Mouse (Mus musculus): ENCODE measurements around the gene Ighmbp2. TPM values are rescaled to one million over a fixed set of nuclear protein-coding genes. Genes with fewer than 3 reads are reported as not detected.

Gene Ighmbp2
- polyA plus RNA-seq (2012; rRNA removed), result 9.1 and 10.8 TPM in 2 replicates

DNA sequence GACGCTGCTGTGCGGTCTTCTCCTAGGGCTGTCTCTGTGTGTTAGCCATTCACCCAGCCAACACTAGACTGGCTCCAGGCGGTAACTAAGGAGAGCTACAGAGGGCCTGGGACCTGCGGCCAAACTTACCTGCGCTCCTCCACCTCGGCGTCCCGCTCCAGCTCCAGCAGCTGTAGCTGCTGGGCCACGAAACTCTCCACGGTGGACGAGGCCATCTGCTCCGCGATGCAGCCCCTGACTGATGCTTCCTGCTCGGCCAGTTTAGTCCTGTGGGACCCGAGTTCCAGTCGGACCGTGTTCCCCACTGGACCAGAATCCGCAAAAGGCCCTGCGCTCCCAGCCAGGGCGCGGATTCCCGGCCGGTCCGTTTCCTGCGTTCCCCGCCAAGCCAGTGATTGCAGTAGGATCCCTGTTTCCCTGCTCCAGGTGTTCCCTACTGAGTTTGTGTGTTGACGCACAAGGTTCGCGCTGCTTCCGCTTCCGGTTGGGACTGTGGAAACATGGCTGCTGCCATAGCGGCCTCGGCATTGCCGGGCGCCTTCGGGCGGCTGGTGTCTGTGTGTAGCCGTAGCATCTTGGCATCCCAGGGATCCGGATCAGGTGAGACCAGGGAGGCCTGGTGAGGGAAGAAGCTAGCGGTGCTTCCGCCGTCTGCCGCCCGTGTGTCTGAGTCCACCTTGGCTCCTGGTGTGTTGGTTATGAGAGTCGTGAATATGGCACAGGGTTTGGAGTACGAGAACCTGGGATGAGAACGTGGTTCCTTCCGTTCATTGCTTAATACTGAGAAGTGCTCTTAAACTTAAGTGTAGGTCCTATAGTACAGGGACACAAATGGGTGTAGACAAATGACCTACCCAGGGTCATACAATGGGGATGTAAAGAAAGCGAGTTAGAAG lies at the start of gene Ighmbp2, which contains the start of gene Mrpl21:
TSS of gene Ighmbp2 (minus strand) at position 446 of the 896 bp plus-strand sequence.
TSS of gene Mrpl21 (plus strand) at position 330 of the 896 bp plus-strand sequence.

DNA sequence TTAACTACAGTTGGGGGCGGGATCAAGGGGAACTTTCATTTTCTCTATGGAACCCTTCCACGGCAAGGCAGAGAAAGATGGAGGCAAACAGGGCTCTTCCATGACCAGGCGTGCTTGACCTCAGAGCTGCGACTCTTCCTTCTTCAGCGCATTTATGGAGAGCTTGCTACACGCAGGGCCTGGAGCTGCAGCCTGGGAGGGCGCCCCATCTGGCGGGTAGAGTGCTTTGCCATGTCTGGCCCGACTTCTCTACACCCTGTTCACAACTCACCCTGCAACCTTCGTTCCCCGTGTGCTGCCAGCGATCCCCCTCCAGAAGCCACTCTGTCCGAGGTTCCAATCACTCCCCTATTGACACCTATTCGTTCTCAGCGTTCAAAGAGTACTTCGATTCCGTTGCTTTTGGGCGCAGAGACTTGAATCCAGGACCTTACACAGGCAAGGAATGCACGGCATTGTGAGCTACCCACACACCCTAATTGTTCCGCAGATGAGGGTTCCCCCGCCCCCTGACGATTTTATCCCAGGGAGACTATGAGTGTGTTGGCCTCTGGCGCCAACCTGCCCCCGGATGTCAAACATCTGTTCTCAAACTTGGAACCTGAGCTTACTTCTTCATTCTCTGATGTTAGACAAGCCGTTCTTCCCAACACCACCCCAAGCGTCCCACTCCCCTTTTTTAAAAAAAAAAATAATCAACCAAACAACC lies 39.6 kb upstream of the Ighmbp2 start, which contains the start of gene Cpt1a:
TSS of gene Cpt1a (plus strand) at position 74 of the 709 bp plus-strand sequence.

Other genes starting within 250 kb of the Ighmbp2 start
- gene Mrpl21, start 116 bp downstream of the Ighmbp2 start, polyA plus RNA-seq (2012; rRNA removed), result 67.8 and 70.8 TPM in 2 replicates
- 18.9 and 20.1 TPM in 2 replicates for gene Cpt1a, start 39.3 kb upstream of the Ighmbp2 start, polyA plus RNA-seq (2012; rRNA removed)
- 0.34 and 0.45 TPM in 2 replicates for gene Tesmin, start 105.8 kb upstream of the Ighmbp2 start, polyA plus RNA-seq (2012; rRNA removed)
- gene Gal, start 131.5 kb upstream of the Ighmbp2 start, polyA plus RNA-seq (2012; rRNA removed), result 4.4 and 12.0 TPM in 2 replicates

Measured in central nervous system, embryonic 14 days (tissue).